Mouse (Mus musculus): ENCODE measurements around the gene Rc3h1.
A peak's percentile ranks its signal among the peaks of the same experiment; 100 is the strongest.
"Not testable (repeated sequence)": the region's sequence is repeated elsewhere in the genome, so short reads cannot be mapped to it uniquely, and the experiment has no call there.

Rc3h1 gene

GRCm38 (mm10) chr1:160906057-160906557 lies at the start of gene Rc3h1:
Rc3h1 (plus strand) TSS chr1:160906418.
- DNase-seq, result peak; percentile 95 to 96

- no peak for DNase-seq
Measured at GRCm38 (mm10) chr1:160858132-160858531, 48.1 kb upstream of the Rc3h1 start.

GRCm38 (mm10) chr1:160859874-160860273 lies 46.3 kb upstream of the Rc3h1 start:
- DNase-seq, result not testable (repeated sequence)

- DNase-seq, result no peak
Measured at GRCm38 (mm10) chr1:160861142-160861541, 45.1 kb upstream of the Rc3h1 start.

- no peak for DNase-seq
Measured at GRCm38 (mm10) chr1:160861632-160862031, 44.6 kb upstream of the Rc3h1 start.

GRCm38 (mm10) chr1:160863027-160863426 lies 43.2 kb upstream of the Rc3h1 start:
- DNase-seq, result peak; percentile 48 to 61

GRCm38 (mm10) chr1:160874757-160875156 lies 31.5 kb upstream of the Rc3h1 start:
- DNase-seq, result no peak

- no peak for DNase-seq
Measured at GRCm38 (mm10) chr1:160876968-160877367, 29.2 kb upstream of the Rc3h1 start.

GRCm38 (mm10) chr1:160878485-160878884 lies 27.7 kb upstream of the Rc3h1 start:
- DNase-seq, result no peak

- DNase-seq, result not testable (repeated sequence)
Measured at GRCm38 (mm10) chr1:160881378-160881777, 24.8 kb upstream of the Rc3h1 start.

- no peak for DNase-seq
Measured at GRCm38 (mm10) chr1:160881968-160882367, 24.2 kb upstream of the Rc3h1 start.

- no peak for DNase-seq
Measured at GRCm38 (mm10) chr1:160884273-160884672, 21.9 kb upstream of the Rc3h1 start.

GRCm38 (mm10) chr1:160884993-160885392 lies 21.2 kb upstream of the Rc3h1 start:
- DNase-seq, result no peak

GRCm38 (mm10) chr1:160899701-160900100 lies 6.5 kb upstream of the Rc3h1 start:
- peak; percentile 23 to 66 for DNase-seq

GRCm38 (mm10) chr1:160904047-160904446 lies 2.2 kb upstream of the Rc3h1 start:
- DNase-seq, result no peak

GRCm38 (mm10) chr1:160906558-160907481 lies 602 bp downstream of the Rc3h1 start:
- peak; percentile 50 to 78 for DNase-seq

- no peak for DNase-seq
Measured at GRCm38 (mm10) chr1:160910176-160910575, 4.0 kb downstream of the Rc3h1 start.

- DNase-seq, result no peak
Measured at GRCm38 (mm10) chr1:160910812-160911211, 4.6 kb downstream of the Rc3h1 start.

GRCm38 (mm10) chr1:160919383-160919782 lies 13.2 kb downstream of the Rc3h1 start:
- no peak for DNase-seq

GRCm38 (mm10) chr1:160921938-160922337 lies 15.7 kb downstream of the Rc3h1 start:
- DNase-seq, result no peak

- no peak for DNase-seq
Measured at GRCm38 (mm10) chr1:160931320-160931719, 25.1 kb downstream of the Rc3h1 start.

- peak in 1 of 2 experiments; percentile 33 for DNase-seq
Measured at GRCm38 (mm10) chr1:160933896-160934482, 27.8 kb downstream of the Rc3h1 start.

GRCm38 (mm10) chr1:160935551-160935950 lies 29.3 kb downstream of the Rc3h1 start:
- DNase-seq, result no peak

GRCm38 (mm10) chr1:160963199-160963598 lies 57.0 kb downstream of the Rc3h1 start:
- DNase-seq, result no peak

All from kidney, postnatal 25 days (tissue).